Mouse (Mus musculus) T-helper 1 cell (primary cell): ENCODE data around the gene Tuba3a.

ENCODE experiments used
- in situ Hi-C: fragments of 300-600 bp; cut with MboI, MseI; formaldehyde crosslinking; loops from one replicate; pipeline ENCODE4 v1.15.1; 2025; ENCODE audit warnings: high pct_unique_total_duplicates

Gene Tuba3a

GRCm38 (mm10) chr6:125231117-125232044, 54.5 kb downstream of the Tuba3a start, which contains the start of gene Tapbpl:
Tapbpl (minus strand) TSS chr6:125231860.
- in situ Hi-C loops: no loop called here

- in situ Hi-C loops: no loop called here
These were observed 55.3 kb downstream of the Tuba3a start for GRCm38 (mm10) chr6:125230571-125230970.
